8 mouse cellular contexts compared by ENCODE assay signal in genomic region chr12:5373641-5374195, GRCm38 (mm10). TPM values are rescaled to one million over a fixed set of nuclear protein-coding genes. Genes with fewer than 3 reads are reported as not detected.
DNase-seq lines count a peak whose midpoint lies in the region; ATAC-seq and TF ChIP-seq lines count a peak whose summit lies in the region.

No protein-coding gene starts in this region.

- 3% methylated on average over 42 of the region's 42 CpGs for WGBS in spleen, adult 2 months
- under 1% methylated on average over 42 of the region's 42 CpGs for WGBS in heart, adult 2 months
- under 1% methylated on average over 42 of the region's 42 CpGs for WGBS in kidney, embryonic 16.5 days
- WGBS in midbrain, embryonic 11.5 days = under 1% methylated on average over 37 of the region's 42 CpGs

- H3K4me2 ChIP-seq in kidney, embryonic 16.5 days (replicated peaks; ENCODE audit: low read depth, low read length) = peak overlapping the region; percentile 99
- H3K4me2 ChIP-seq in midbrain, embryonic 11.5 days = peak overlapping the region; percentile 86

- H3K4me3 ChIP-seq in spleen, adult 2 months (ENCODE audit: extremely low read depth, insufficient read depth, insufficient read length) = peak overlapping the region; percentile 51
- H3K4me3 ChIP-seq in heart, adult 2 months = peak overlapping the region; percentile 52; the same call in 1 of the 2 replicates
- peak overlapping the region; percentile 75 for H3K4me3 ChIP-seq in kidney, embryonic 16.5 days (ENCODE audit: low read length)
- peak overlapping the region; percentile 74 for H3K4me3 ChIP-seq in midbrain, embryonic 11.5 days (ENCODE audit: low read depth, low read length)

- H3K9me3 ChIP-seq in kidney, embryonic 16.5 days (ENCODE audit: low read length) = no peaks in the 10 kb centered on the region
- no peaks in the 10 kb centered on the region for H3K9me3 ChIP-seq in midbrain, embryonic 11.5 days (ENCODE audit: control insufficient read depth, low read length)

- H3K36me3 ChIP-seq in spleen, adult 2 months (ENCODE audit: control insufficient read depth, insufficient read depth, low read length) = no peaks in the 10 kb centered on the region
- H3K36me3 ChIP-seq in heart, adult 2 months (ENCODE audit: control insufficient read depth, insufficient read depth, low read length) = no peaks in the 10 kb centered on the region
- H3K36me3 ChIP-seq in kidney, embryonic 16.5 days (ENCODE audit: insufficient read depth, low read length) = no peaks in the 10 kb centered on the region
- H3K36me3 ChIP-seq in midbrain, embryonic 11.5 days (ENCODE audit: control insufficient read depth, insufficient read depth, low read length) = no peaks in the 10 kb centered on the region

- ATAC-seq in kidney, embryonic 16.5 days (ENCODE audit: low FRiP score, low TSS enrichment) = no peak
- peak; percentile 1; the same call in 1 of the 2 replicates for ATAC-seq in midbrain, embryonic 11.5 days (ENCODE audit: low FRiP score)

- no peak for TF ChIP-seq POLR2A in spleen, adult 2 months (IDR thresholded peaks at IDR 0.05; ENCODE audit: low read depth, low read length)
- no peak for TF ChIP-seq POLR2A in heart, adult 2 months (IDR thresholded peaks at IDR 0.05; ENCODE audit: insufficient read depth, low read depth, low read length)

- H3K79me2 ChIP-seq in heart, adult 2 months (replicated peaks; ENCODE audit: control insufficient read depth, insufficient read depth, low read length) = no peaks in the 10 kb centered on the region

- no peak for TF ChIP-seq EP300 in heart, adult 2 months (IDR thresholded peaks at IDR 0.05; ENCODE audit: insufficient read depth, low read depth, low read length)

- intact Hi-C loops in heart, adult 2 months (cut with DNase I) = loop anchor here (2.0 kb wide), 1 partner anchor 37 kb away; no protein-coding TSS in a partner anchor

- 0 out of 2 replicates have a peak overlapping the region, but pooled peaks have one; percentile 8 for H3K9ac ChIP-seq in heart, adult 2 months (ENCODE audit: low read depth, low read length)
- peak overlapping the region; percentile 67 for H3K9ac ChIP-seq in kidney, embryonic 16.5 days (replicated peaks; ENCODE audit: low read length)
- peak overlapping the region; percentile 84 for H3K9ac ChIP-seq in midbrain, embryonic 11.5 days (ENCODE audit: low read length)

- peaks cover 11% of the 10 kb centered on the region; the same call in 1 of the 2 replicates for H3K27me3 ChIP-seq in spleen, adult 2 months (ENCODE audit: control insufficient read depth, insufficient read depth, low read length)
- H3K27me3 ChIP-seq in heart, adult 2 months (ENCODE audit: control insufficient read depth, insufficient read depth, low read length) = peaks cover 18% of the 10 kb centered on the region
- peaks cover 25% of the 10 kb centered on the region for H3K27me3 ChIP-seq in kidney, embryonic 16.5 days (ENCODE audit: insufficient read depth, low read length)
- H3K27me3 ChIP-seq in midbrain, embryonic 11.5 days (ENCODE audit: control insufficient read depth, insufficient read depth, low read length) = peaks cover 18% of the 10 kb centered on the region

- no peak for DNase-seq in spleen, adult 2 months (ENCODE audit: low read depth in 1 of 2, low spot score in 2 of 2)
- DNase-seq in spleen, postnatal 36 days (ENCODE audit: low spot score in 2 of 2) = no peak
- DNase-seq in embryo, embryonic 10.5 days (ENCODE audit: low spot score) = peak; percentile 64
- DNase-seq in heart, adult 2 months = peak; percentile 10 to 34
- DNase-seq in midbrain, embryonic 11.5 days (ENCODE audit: low spot score, missing footprints) = peak; percentile 95
- peak; percentile 17 for DNase-seq in urinary bladder, postnatal 25 days (ENCODE audit: low spot score)
- DNase-seq in frontal cortex, adult 2 months (ENCODE audit: extremely low spot score in 1 of 2, low spot score in 1 of 2) = no peak

- no peak overlapping the region for H3K27ac ChIP-seq in spleen, adult 2 months (ENCODE audit: insufficient read depth, low read length)
- H3K27ac ChIP-seq in heart, adult 2 months = no peak overlapping the region
- H3K27ac ChIP-seq in kidney, embryonic 16.5 days (ENCODE audit: low read length) = no peak overlapping the region
- no peak overlapping the region for H3K27ac ChIP-seq in midbrain, embryonic 11.5 days (ENCODE audit: low read depth, low read length)

- no peak for TF ChIP-seq CTCF in spleen, adult 2 months (IDR thresholded peaks at IDR 0.05; ENCODE audit: extremely low read depth, insufficient read depth, insufficient read length, insufficient replicate concordance)
- no peak for TF ChIP-seq CTCF in heart, adult 2 months (IDR thresholded peaks at IDR 0.05)

- H3K4me1 ChIP-seq in spleen, adult 2 months (ENCODE audit: control insufficient read depth, insufficient read depth, insufficient read length) = no peaks in the 10 kb centered on the region
- no peaks in the 10 kb centered on the region for H3K4me1 ChIP-seq in heart, adult 2 months (ENCODE audit: control insufficient read depth, insufficient read depth, low read length)
- H3K4me1 ChIP-seq in kidney, embryonic 16.5 days (ENCODE audit: insufficient read depth, low read length) = peaks cover 21% of the 10 kb centered on the region
- H3K4me1 ChIP-seq in midbrain, embryonic 11.5 days (ENCODE audit: control insufficient read depth, insufficient read depth, low read length) = peaks cover 22% of the 10 kb centered on the region; the same call in 1 of the 2 replicates

RNA-seq across cellular contexts. Expression of gene Klhl29, which starts 1.8 kb away (rescaled TPM):
- 6.4 and 8.7 TPM in 2 replicates for polyA plus RNA-seq in spleen, adult 2 months (2012; rRNA removed)
- under 1 TPM; 0.41 to 0.42 TPM for total RNA-seq in heart, adult 2 months (2021)
- polyA plus RNA-seq in heart, adult 2 months (2012; rRNA removed) = 0.47 and 0.57 TPM in 2 replicates
- 0.31 and 0.51 TPM in 2 replicates for polyA plus RNA-seq in kidney, embryonic 16.5 days (2015; fragmentation: Nextera tagmentation; extraction: Ambion mirVana)
- 1.9 and 2.0 TPM in 2 replicates for polyA plus RNA-seq in midbrain, embryonic 11.5 days (2014; fragmentation: Nextera tagmentation; extraction: Ambion mirVana)
- 31.4 and 37.9 TPM in 2 replicates for polyA plus RNA-seq in frontal cortex, adult 2 months (2012; rRNA removed)

Comparison
In these comparisons a context has a peak if more than half of its experiments do, and no peak if none do; other contexts are left out.
1. DNase-seq: peak in embryo, embryonic 10.5 days (single experiment), heart, adult 2 months (2 of 2), midbrain, embryonic 11.5 days (single experiment) and urinary bladder, postnatal 25 days (single experiment); none in spleen, adult 2 months (0 of 2), spleen, postnatal 36 days (0 of 2) and frontal cortex, adult 2 months (0 of 2).
2. H3K9ac ChIP-seq: peak in every context shown above with its lines; median percentile 84 in midbrain, embryonic 11.5 days; 67 in kidney, embryonic 16.5 days; 8 in heart, adult 2 months.
3. Peak in every context shown above with its lines, with median percentiles within 50 percentile points of each other: H3K4me3 ChIP-seq.